Mouse (Mus musculus) heart, embryonic 16.5 days (tissue): ENCODE data around the gene Gm5414. TPM values are rescaled to one million over a fixed set of nuclear protein-coding genes. Genes with fewer than 3 reads are reported as not detected.

ENCODE experiments used
- ATAC-seq: fragments of 200-750 bp; cut with Nextera tagmentation; replicated peaks from 2 replicates; pipeline ENCODE4 v1.8.0; 2017; ENCODE audit warnings: moderate number of reproducible peaks; ENCODE audit not compliant: insufficient read depth, low FRiP score; ENCODE audit errors: extremely low read depth
- H3K27ac ChIP-seq: fragments of 300-500 bp; sonication (generic); 2 replicates; pipeline ENCODE4 v1.5.1; 2014; ENCODE audit warnings: mild to moderate bottlenecking, low read length, control low read depth, moderate library complexity
- H3K27me3 ChIP-seq: fragments of 300-500 bp; sonication (generic); 2 replicates; pipeline ENCODE4 v1.6.1; 2014; ENCODE audit warnings: low read length, mixed read lengths; ENCODE audit not compliant: control insufficient read depth, insufficient read depth
- H3K36me3 ChIP-seq: fragments of 300-500 bp; sonication (generic); 2 replicates; pipeline ENCODE4 v1.6.1; 2014; ENCODE audit not compliant: control insufficient read depth, insufficient read depth
- H3K4me1 ChIP-seq: fragments of 300-500 bp; sonication (generic); 2 replicates; pipeline ENCODE4 v1.6.1; 2014; ENCODE audit warnings: low read length, mixed read lengths; ENCODE audit not compliant: control insufficient read depth, insufficient read depth
- H3K4me2 ChIP-seq: fragments of 300-500 bp; sonication (generic); 2 replicates; pipeline ENCODE4 v1.6.1; 2014; ENCODE audit warnings: low read depth, mild to moderate bottlenecking, control low read depth, low read length
- H3K4me3 ChIP-seq: fragments of 300-500 bp; sonication (generic); 2 replicates; pipeline ENCODE4 v1.5.1; 2014; ENCODE audit warnings: mild to moderate bottlenecking, control low read depth, low read length
- H3K9ac ChIP-seq: fragments of 300-500 bp; sonication (generic); 2 replicates; pipeline ENCODE4 v1.6.1; 2014; ENCODE audit warnings: low read length, control low read depth
- H3K9me3 ChIP-seq: fragments of 300-500 bp; sonication (generic); replicated peaks from 2 replicates; pipeline ENCODE4 v1.6.1; 2016; ENCODE audit warnings: low read length; ENCODE audit not compliant: control insufficient read depth
- WGBS: fragments of 180-500 bp; shearing (Covaris S2); extraction: QIAGEN DNeasy Blood & Tissue Kit; methylation state at CpG from one replicate; pipeline ENCODE4 v1.1.7; 2014; 5-methylcytosine and 5-hydroxymethylcytosine counted together
- polyA plus RNA-seq: library from polyadenylated mRNA; unstranded; fragments of >200 nt; fragmentation: Nextera tagmentation; extraction: Ambion mirVana; gene quantifications from 2 replicates; pipeline ENCODE4 v1.2.1, GENCODE M21; 2015

The Gm5414 gene
- not detected in 2 replicates for polyA plus RNA-seq

GRCm38 (mm10) chr15:101627884-101628283 lies at the start of gene Gm5414:
TSS of gene Gm5414 (minus strand) at chr15:101628188.
- Histone ChIP-seq H3K4me1 (no peaks in the 10 kb centered on the region), H3K9me3 (no peaks in the 10 kb centered on the region), H3K9ac (no peak within 1 kb of the TSS), H3K4me3 (no peak within 1 kb of the TSS), H3K36me3 (no peaks in the 10 kb centered on the region), H3K27me3 (no peaks in the 10 kb centered on the region), H3K27ac (no peak within 1 kb of the TSS), H3K4me2 (no peak within 1 kb of the TSS)
- 73% methylated on average over 2 of the region's 2 CpGs for WGBS
- no peak for ATAC-seq

DNA sequence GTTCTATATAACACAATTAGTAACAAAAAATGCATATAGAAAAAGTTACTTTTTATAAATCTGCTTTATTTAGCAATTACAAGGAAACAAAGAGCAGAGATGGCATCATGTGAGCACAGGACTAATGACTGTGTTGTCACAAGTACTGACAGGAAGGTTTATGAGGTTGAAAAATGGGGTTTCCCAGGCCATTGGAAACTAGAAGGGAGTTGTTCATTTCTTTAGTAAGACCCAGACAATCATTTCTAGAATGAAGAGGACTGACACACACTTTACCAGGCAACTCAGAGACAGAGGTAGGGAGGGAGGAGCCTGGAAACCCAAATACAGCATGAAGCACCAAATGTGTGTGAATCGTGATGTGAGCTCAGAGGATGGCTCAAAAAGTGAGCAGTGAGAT lies 48.0 kb upstream of the Gm5414 start:
- no peak overlapping the region for H3K4me3 ChIP-seq
- H3K9ac ChIP-seq, result no peak overlapping the region
- ATAC-seq, result no peak
- H3K27me3 ChIP-seq, result no peaks in the 10 kb centered on the region
- H3K9me3 ChIP-seq, result no peaks in the 10 kb centered on the region
- no peak overlapping the region for H3K27ac ChIP-seq
- H3K4me2 ChIP-seq, result no peak overlapping the region
- H3K4me1 ChIP-seq, result no peaks in the 10 kb centered on the region
- no peaks in the 10 kb centered on the region for H3K36me3 ChIP-seq
- WGBS, result 63% methylated on average over 1 of the region's 1 CpGs

- no peak overlapping the region for H3K9ac ChIP-seq
- no peak overlapping the region for H3K4me2 ChIP-seq
- no peaks in the 10 kb centered on the region for H3K4me1 ChIP-seq
- H3K9me3 ChIP-seq, result no peaks in the 10 kb centered on the region
- H3K36me3 ChIP-seq, result no peaks in the 10 kb centered on the region
- no peak overlapping the region for H3K27ac ChIP-seq
- WGBS, result 84% methylated on average over 5 of the region's 5 CpGs
- no peaks in the 10 kb centered on the region for H3K27me3 ChIP-seq
- no peak for ATAC-seq
- no peak overlapping the region for H3K4me3 ChIP-seq
Measured at GRCm38 (mm10) chr15:101652736-101653265, 24.8 kb upstream of the Gm5414 start.

DNA sequence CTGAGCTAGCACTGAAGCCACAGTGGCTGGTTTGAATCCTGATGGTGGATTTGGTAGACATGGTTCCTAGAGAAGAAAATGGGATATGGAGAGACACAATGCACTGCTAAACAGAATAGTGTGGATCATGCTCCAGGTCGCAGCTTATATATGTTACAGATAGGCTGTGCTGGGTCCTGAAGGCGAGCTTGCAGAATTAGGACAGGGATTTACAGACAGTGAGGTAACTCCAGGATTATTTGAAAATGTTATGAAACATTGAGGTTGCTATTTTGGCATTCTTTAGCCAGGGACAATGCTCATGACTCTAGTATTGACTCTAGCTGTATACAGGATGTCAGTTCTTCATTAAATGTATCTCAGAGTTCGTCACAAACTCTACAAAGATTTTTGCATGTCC lies 19.3 kb upstream of the Gm5414 start, which contains the start of gene Gm5478:
Gene Gm5478, minus strand, starts transcription at position 101 of the 400 bp plus-strand sequence.
- H3K4me3 ChIP-seq, result no peak within 1 kb of the TSS
- no peak within 1 kb of the TSS for H3K4me2 ChIP-seq
- WGBS, result 72% methylated on average over 3 of the region's 3 CpGs
- H3K9me3 ChIP-seq, result no peaks in the 10 kb centered on the region
- no peak for ATAC-seq
- no peaks in the 10 kb centered on the region for H3K4me1 ChIP-seq
- no peak within 1 kb of the TSS for H3K27ac ChIP-seq
- no peak within 1 kb of the TSS for H3K9ac ChIP-seq
- H3K27me3 ChIP-seq, result no peaks in the 10 kb centered on the region
- no peaks in the 10 kb centered on the region for H3K36me3 ChIP-seq

GRCm38 (mm10) chr15:101599123-101599522 lies 28.9 kb downstream of the Gm5414 start:
- no peak overlapping the region for H3K9ac ChIP-seq
- no peaks in the 10 kb centered on the region for H3K36me3 ChIP-seq
- no peak overlapping the region for H3K4me2 ChIP-seq
- WGBS, result 57% methylated on average over 6 of the region's 6 CpGs
- H3K9me3 ChIP-seq, result no peaks in the 10 kb centered on the region
- H3K27me3 ChIP-seq, result no peaks in the 10 kb centered on the region
- H3K27ac ChIP-seq, result no peak overlapping the region
- no peak overlapping the region for H3K4me3 ChIP-seq
- no peak for ATAC-seq
- no peaks in the 10 kb centered on the region for H3K4me1 ChIP-seq

GRCm38 (mm10) chr15:101588216-101588615 lies 39.8 kb downstream of the Gm5414 start:
- Histone ChIP-seq H3K4me3 (no peak overlapping the region), H3K36me3 (no peaks in the 10 kb centered on the region), H3K4me2 (no peak overlapping the region), H3K27ac (no peak overlapping the region), H3K27me3 (no peaks in the 10 kb centered on the region), H3K9me3 (no peaks in the 10 kb centered on the region), H3K9ac (no peak overlapping the region), H3K4me1 (no peaks in the 10 kb centered on the region)
- ATAC-seq, result no peak
- WGBS, result 76% methylated on average over 10 of the region's 10 CpGs

- WGBS, result 19% methylated on average over 2 of the region's 2 CpGs
Measured at GRCm38 (mm10) chr15:101584456-101584855, 43.5 kb downstream of the Gm5414 start.

GRCm38 (mm10) chr15:101583211-101583965 lies 44.6 kb downstream of the Gm5414 start:
- no peaks in the 10 kb centered on the region for H3K4me1 ChIP-seq
- WGBS, result 74% methylated on average over 8 of the region's 8 CpGs
- no peak for ATAC-seq

More at GRCm38 (mm10) chr15:101584456-101584855, 43.5 kb downstream of the Gm5414 start:
- Histone ChIP-seq H3K27me3 (no peaks in the 10 kb centered on the region; the same call in 1 of the 2 replicates), H3K9ac (no peak overlapping the region), H3K9me3 (no peaks in the 10 kb centered on the region), H3K4me3 (no peak overlapping the region), H3K4me2 (no peak overlapping the region), H3K36me3 (no peaks in the 10 kb centered on the region), H3K4me1 (no peaks in the 10 kb centered on the region), H3K27ac (no peak overlapping the region)
- ATAC-seq, result no peak

DNA sequence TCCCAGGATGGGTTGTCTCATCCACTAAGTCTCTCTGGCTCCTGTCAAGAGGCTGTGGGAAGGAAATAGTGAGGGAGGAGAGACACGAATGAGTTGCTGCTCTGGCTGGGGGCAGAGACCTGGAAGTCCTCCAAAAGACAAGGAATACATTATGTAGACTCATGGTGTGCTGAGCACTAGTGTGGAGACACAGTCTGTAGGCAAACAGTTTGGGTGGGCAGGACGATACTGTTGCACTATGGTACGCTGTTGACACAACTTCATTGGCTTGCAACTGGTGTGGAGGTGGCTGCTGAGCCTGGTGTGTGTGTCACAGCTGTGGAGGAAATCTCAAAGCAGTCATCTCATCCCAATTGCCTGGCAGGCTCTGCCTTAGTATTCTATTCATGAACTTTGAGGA lies 46.3 kb downstream of the Gm5414 start:
- Histone ChIP-seq H3K9ac (no peak overlapping the region), H3K9me3 (no peaks in the 10 kb centered on the region), H3K27ac (no peak overlapping the region), H3K4me2 (no peak overlapping the region), H3K4me3 (no peak overlapping the region), H3K27me3 (no peaks in the 10 kb centered on the region; the same call in 1 of the 2 replicates), H3K36me3 (no peaks in the 10 kb centered on the region), H3K4me1 (no peaks in the 10 kb centered on the region)
- 61% methylated on average over 3 of the region's 3 CpGs for WGBS
- no peak for ATAC-seq

More at GRCm38 (mm10) chr15:101583211-101583965, 44.6 kb downstream of the Gm5414 start:
- Histone ChIP-seq H3K27me3 (no peaks in the 10 kb centered on the region; the same call in 1 of the 2 replicates), H3K4me3 (no peak overlapping the region), H3K4me2 (no peak overlapping the region), H3K9me3 (no peaks in the 10 kb centered on the region), H3K27ac (no peak overlapping the region), H3K36me3 (no peaks in the 10 kb centered on the region), H3K9ac (no peak overlapping the region)
